Mouse (Mus musculus) stomach, postnatal 0 days (tissue): ENCODE results near the gene AU018091.

Experiments
- CTCF ChIP-seq: IDR thresholded peaks from 2 replicates; pipeline ENCODE4 v1.5.1; 2016; ENCODE audit warnings: antibody characterized with exemption, low read depth, mild to moderate bottlenecking, moderate library complexity
- EP300 ChIP-seq: optimal IDR thresholded peaks from 2 replicates; pipeline ENCODE3; 2016; ENCODE audit warnings: antibody characterized with exemption

GRCm38 (mm10) chr7:3164381-3164780, 4.6 kb downstream of the AU018091 start:
- no peak for TF ChIP-seq EP300
- no peak for TF ChIP-seq CTCF
